Mouse (Mus musculus) forebrain, embryonic 15.5 days (tissue): ENCODE results near the gene Dhx40. TPM values are rescaled to one million over a fixed set of nuclear protein-coding genes. Genes with fewer than 3 reads are reported as not detected.
"Not testable (repeated sequence)": the region's sequence is repeated elsewhere in the genome, so short reads cannot be mapped to it uniquely, and the experiment has no call there.

Experiments
- ATAC-seq: fragments of 200-750 bp; cut with Nextera tagmentation; replicated peaks from 2 replicates; pipeline ENCODE4 v1.8.0; 2017; ENCODE audit warnings: mild to moderate bottlenecking, moderate TSS enrichment, moderate library complexity
- H3K27ac ChIP-seq: fragments of 300-500 bp; sonication (generic); replicated peaks from 2 replicates; pipeline ENCODE4 v1.5.1; 2015; ENCODE audit warnings: mild to moderate bottlenecking, inconsistent platforms
- H3K27me3 ChIP-seq: fragments of 300-500 bp; sonication (generic); 2 replicates; pipeline ENCODE4 v1.6.1; 2015; ENCODE audit warnings: inconsistent platforms
- H3K36me3 ChIP-seq: fragments of 300-500 bp; sonication (generic); 2 replicates; pipeline ENCODE4 v1.6.1; 2015; ENCODE audit warnings: mild to moderate bottlenecking, inconsistent platforms
- H3K4me1 ChIP-seq: fragments of 300-500 bp; sonication (generic); 2 replicates; pipeline ENCODE4 v1.6.1; 2015; ENCODE audit warnings: inconsistent platforms
- H3K4me2 ChIP-seq: fragments of 300-500 bp; sonication (generic); replicated peaks from 2 replicates; pipeline ENCODE4 v1.6.1; 2015; ENCODE audit warnings: mild to moderate bottlenecking, inconsistent platforms
- H3K4me3 ChIP-seq: fragments of 300-500 bp; sonication (generic); 2 replicates; pipeline ENCODE4 v1.5.1; 2015; ENCODE audit warnings: mild to moderate bottlenecking, inconsistent platforms
- H3K9ac ChIP-seq: fragments of 300-500 bp; sonication (generic); replicated peaks from 2 replicates; pipeline ENCODE4 v1.6.1; 2015; ENCODE audit warnings: mild to moderate bottlenecking, inconsistent platforms
- H3K9me3 ChIP-seq: fragments of 300-500 bp; sonication (generic); 2 replicates; pipeline ENCODE4 v1.6.1; 2016; ENCODE audit warnings: inconsistent platforms
- WGBS: fragments of 180-500 bp; shearing (Covaris S2); methylation state at CpG from one replicate; pipeline ENCODE4 v1.1.7; 2015; ENCODE audit warnings: mixed read lengths; 5-methylcytosine and 5-hydroxymethylcytosine counted together
- polyA plus RNA-seq: library from polyadenylated mRNA; unstranded; fragments of >200 nt; fragmentation: Nextera tagmentation; extraction: Ambion mirVana; gene quantifications from 2 replicates; pipeline ENCODE4 v1.2.1, GENCODE M21; 2015

Gene Dhx40
- polyA plus RNA-seq, 1 experiment from 2014 or later: 31.2 TPM

DNA sequence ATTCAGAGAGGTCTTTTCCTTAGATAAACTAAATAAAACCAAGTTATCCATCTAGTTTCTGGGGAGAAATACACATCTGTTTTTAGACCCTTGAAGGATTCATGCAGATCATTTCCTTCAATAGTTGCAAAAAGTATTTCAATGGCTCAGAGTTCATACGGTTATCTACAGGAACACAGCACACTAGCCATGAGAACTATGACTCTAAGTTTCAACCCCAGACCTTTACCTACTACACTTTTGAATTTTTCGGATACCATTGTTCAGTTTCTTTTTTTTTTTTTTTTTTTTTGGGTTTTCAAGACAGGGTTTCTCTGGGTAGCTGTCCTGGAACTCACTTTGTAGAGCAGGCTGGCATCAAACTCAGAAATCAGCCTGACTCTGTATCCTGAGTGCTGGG, 68.1 kb downstream of the Dhx40 start:
- no peak for ATAC-seq
- no peak overlapping the region for H3K4me2 ChIP-seq
- no peak overlapping the region for H3K9ac ChIP-seq
- H3K4me1 ChIP-seq: no peaks in the 10 kb centered on the region
- H3K36me3 ChIP-seq: 0 out of 2 replicates have a peak, but pooled peaks cover 2% of the 10 kb centered on the region
- WGBS: 89% methylated on average over 2 of the region's 2 CpGs
- no peak overlapping the region for H3K27ac ChIP-seq
- H3K27me3 ChIP-seq: no peaks in the 10 kb centered on the region
- H3K4me3 ChIP-seq: no peak overlapping the region
- no peaks in the 10 kb centered on the region for H3K9me3 ChIP-seq

DNA sequence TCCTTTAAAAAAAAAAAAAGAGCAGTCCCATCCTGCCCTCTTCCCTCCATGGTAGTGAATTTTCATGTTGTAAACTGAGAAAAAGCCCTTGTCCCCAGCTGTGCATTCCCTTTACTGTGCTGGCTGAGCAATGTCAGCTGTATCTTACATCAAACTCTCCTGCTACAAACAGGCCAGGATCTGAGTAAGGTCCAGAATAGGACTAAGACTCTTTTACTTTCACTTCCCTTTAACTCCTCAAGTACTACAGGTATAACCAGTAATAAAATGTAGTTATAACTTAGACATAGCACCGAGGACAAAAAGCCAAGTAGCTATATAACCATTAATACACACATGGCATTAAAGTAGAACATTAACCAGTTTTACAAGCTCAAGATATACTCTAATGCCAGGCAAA, 68.6 kb downstream of the Dhx40 start:
- Histone ChIP-seq H3K27me3 (no peaks in the 10 kb centered on the region), H3K36me3 (0 out of 2 replicates have a peak, but pooled peaks cover 6% of the 10 kb centered on the region), H3K27ac (no peak overlapping the region), H3K9me3 (no peaks in the 10 kb centered on the region), H3K4me2 (no peak overlapping the region), H3K9ac (no peak overlapping the region), H3K4me1 (no peaks in the 10 kb centered on the region), H3K4me3 (no peak overlapping the region)
- ATAC-seq: no peak
- 96% methylated on average over 1 of the region's 1 CpGs for WGBS

DNA sequence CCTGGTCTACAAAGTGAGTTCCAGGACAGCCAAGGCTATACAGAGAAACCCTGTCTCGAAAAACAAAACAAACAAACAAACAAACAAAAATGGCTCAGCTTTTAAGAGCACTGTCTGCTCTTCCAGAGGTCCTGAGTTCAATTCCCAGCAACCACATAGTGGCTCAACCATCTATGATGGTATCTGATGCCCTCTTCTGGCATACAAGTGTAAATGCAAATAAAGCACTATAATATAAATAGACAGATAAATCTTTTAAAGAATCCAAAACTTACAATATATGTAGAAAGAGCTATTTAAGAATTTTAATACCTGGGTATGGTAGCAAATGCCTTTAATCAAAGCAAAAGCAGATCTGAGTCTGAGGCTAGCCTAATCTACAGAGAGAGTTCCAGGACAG, 69.2 kb downstream of the Dhx40 start:
- H3K4me3 ChIP-seq, H3K27ac ChIP-seq, H3K9ac ChIP-seq, ATAC-seq, H3K4me2 ChIP-seq, H3K4me1 ChIP-seq, H3K9me3 ChIP-seq, H3K27me3 ChIP-seq, H3K36me3 ChIP-seq: not testable (repeated sequence)
- WGBS: 100% methylated on average over 1 of the region's 1 CpGs

DNA sequence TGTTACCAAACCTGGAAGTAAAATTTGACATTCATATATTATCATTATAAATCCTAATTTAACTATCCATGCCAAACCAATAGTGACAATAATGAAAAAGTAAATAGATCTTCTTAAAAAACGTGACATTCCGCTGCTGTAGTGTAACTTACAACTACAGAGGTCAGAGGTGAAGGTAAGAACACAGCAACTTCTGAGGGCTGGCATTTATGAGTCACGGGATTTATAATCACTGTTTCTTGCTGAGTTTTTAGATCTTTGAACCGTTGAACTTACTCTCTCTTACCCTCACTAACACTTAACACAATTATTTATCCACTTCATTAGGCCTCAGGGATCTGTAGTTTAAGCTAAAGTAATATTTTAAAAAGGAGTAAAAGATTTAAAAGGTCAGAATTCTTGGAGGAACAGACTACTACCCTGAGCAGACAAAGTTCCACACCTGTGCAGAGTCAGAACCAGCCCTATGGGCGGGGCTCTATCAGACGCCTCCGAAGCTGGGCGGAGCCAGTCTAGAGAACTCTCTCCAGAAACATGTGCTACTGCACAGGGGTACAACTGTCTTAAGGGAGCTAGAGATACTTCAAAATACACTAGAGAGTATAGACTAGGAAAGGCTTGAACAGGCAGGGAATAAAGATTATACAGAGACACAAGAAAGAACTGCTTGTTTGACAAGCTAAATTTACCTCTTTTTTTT, 70.1 kb downstream of the Dhx40 start:
- H3K4me2 ChIP-seq: no peak overlapping the region
- H3K9ac ChIP-seq: no peak overlapping the region
- 89% methylated on average over 8 of the region's 8 CpGs for WGBS
- no peak overlapping the region for H3K27ac ChIP-seq
- no peaks in the 10 kb centered on the region for H3K9me3 ChIP-seq
- H3K36me3 ChIP-seq: peaks cover 14% of the 10 kb centered on the region; the same call in 1 of the 2 replicates
- no peak for ATAC-seq
- H3K4me3 ChIP-seq: no peak overlapping the region
- H3K4me1 ChIP-seq: no peaks in the 10 kb centered on the region
- H3K27me3 ChIP-seq: no peaks in the 10 kb centered on the region

DNA sequence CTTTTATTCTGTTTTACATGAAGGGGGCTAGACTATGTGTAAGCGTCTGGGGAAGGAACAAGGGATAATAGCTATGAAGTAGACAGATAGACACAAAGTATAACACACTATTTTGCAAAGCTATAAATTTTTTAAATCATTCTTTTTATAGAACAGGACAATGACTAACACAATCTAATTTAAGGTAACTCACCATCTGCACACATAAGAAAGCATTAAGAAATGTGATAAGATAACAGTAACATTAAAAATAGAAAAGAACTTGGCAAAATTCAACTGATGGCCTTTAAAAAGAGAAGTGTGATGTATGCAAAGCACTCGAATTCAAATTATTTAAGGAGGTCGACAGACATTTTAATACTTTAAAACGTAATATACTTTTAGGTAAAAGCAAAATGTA, 72.6 kb downstream of the Dhx40 start:
- 95% methylated on average over 4 of the region's 4 CpGs for WGBS
- Histone ChIP-seq H3K4me2 (no peak overlapping the region), H3K9me3 (no peaks in the 10 kb centered on the region), H3K9ac (no peak overlapping the region), H3K27ac (no peak overlapping the region), H3K27me3 (no peaks in the 10 kb centered on the region), H3K4me3 (no peak overlapping the region), H3K4me1 (no peaks in the 10 kb centered on the region), H3K36me3 (peaks cover 30% of the 10 kb centered on the region)
- ATAC-seq: no peak

DNA sequence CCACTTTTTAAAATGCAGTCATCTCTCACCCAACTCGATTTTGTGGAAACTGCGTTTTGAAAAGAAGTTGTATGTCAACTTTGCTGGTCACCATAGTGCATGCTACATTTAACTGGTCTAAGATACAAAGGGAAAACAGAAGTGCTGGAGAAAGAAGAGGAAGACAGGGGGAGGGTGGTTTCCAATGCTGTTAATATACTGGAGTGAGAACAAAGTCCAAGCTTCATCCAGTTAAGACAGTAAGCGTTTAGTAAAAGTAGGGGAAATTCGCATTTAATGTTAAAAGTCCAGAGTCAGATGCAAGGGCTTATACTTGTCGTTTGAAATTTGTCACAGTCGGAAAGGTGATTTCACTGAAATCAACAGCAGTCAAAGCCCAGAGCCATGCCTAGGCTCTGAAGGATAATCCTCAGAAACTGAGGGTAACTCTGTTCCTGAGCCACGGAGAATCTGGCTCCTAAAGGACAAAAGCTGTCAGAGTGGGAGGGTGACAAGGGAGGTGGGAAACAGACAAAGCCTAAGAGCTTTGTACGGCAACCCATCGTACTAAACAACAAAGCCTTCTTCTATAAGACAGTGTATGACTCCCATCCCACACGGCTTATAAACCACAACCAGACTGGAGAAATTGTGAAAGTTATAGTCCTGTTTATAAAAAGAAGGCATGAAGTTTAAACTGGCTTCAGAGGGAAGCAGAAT, 73.2 kb downstream of the Dhx40 start:
- Histone ChIP-seq H3K36me3 (peaks cover 34% of the 10 kb centered on the region), H3K4me1 (no peaks in the 10 kb centered on the region), H3K27ac (no peak overlapping the region), H3K4me2 (no peak overlapping the region), H3K4me3 (no peak overlapping the region), H3K9ac (no peak overlapping the region), H3K27me3 (no peaks in the 10 kb centered on the region), H3K9me3 (no peaks in the 10 kb centered on the region)
- 75% methylated on average over 10 of the region's 10 CpGs for WGBS
- no peak for ATAC-seq

DNA sequence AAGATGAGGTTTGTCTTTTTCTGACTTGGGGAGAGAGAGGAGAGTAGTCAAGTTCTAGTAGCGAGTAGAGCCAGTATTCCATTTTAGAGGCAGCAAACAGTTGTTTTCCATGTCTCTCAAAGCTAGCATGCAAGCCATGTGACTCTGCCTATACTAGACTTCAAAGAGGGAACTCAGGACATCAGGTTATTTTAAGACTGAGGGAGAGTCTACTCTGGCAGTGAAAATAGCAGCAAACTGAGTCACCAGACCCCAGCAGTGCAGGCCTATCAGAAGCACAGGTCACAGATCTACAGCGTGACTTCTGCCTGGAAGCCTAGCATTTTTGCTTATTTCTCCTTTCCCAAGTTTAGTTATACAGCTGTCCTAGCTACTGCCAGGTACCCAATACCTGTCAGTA, 76.1 kb downstream of the Dhx40 start:
- Histone ChIP-seq H3K9ac (no peak overlapping the region), H3K27ac (no peak overlapping the region), H3K36me3 (peaks cover 48% of the 10 kb centered on the region), H3K4me3 (no peak overlapping the region), H3K27me3 (no peaks in the 10 kb centered on the region), H3K4me2 (no peak overlapping the region), H3K9me3 (no peaks in the 10 kb centered on the region), H3K4me1 (no peaks in the 10 kb centered on the region)
- no peak for ATAC-seq
- 82% methylated on average over 2 of the region's 2 CpGs for WGBS

DNA sequence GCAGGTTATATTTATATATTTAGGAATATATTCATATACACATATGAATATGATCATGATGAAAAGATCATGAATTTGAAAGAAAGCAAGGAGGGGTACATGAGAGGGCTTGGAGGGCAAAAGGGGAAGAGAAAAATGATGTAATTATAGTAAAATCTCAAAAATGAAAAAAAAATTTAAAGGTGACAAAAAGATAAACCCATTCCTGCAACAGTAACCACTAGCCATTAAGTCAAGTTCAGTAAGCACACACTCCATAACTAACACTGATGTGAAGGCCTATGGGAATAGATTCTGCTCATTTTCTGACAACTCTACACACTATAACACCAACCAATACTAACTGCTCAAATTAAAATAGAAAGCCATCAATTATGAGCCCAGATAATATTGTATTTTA, 81.9 kb downstream of the Dhx40 start:
- peaks cover 53% of the 10 kb centered on the region for H3K36me3 ChIP-seq
- no peak for ATAC-seq

DNA sequence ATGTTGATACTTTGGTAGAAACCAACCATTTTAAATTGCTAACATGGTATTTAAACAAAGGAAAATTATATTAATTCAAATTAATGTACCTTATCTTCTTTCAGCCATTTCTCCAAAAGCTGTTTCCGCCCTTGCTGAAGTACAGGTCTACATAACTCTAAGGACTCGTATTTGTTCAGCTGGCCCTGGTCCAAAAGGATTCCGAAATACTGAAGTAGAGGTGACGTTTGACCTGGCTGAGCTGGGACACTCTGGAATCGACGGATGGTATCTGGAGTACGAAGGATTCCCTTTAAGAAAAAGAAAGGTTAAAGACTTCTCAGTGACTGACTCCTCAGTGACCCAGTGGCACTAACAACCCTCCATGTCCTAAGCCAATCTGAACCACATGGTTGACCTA, 82.6 kb downstream of the Dhx40 start:
- no peaks in the 10 kb centered on the region for H3K9me3 ChIP-seq
- H3K4me3 ChIP-seq: no peak overlapping the region
- H3K27ac ChIP-seq: no peak overlapping the region
- no peak for ATAC-seq
- no peaks in the 10 kb centered on the region for H3K4me1 ChIP-seq
- no peaks in the 10 kb centered on the region for H3K27me3 ChIP-seq
- 92% methylated on average over 7 of the region's 7 CpGs for WGBS
- no peak overlapping the region for H3K4me2 ChIP-seq
- peaks cover 56% of the 10 kb centered on the region for H3K36me3 ChIP-seq
- no peak overlapping the region for H3K9ac ChIP-seq

More for the DNA sequence above, 81.9 kb downstream of the Dhx40 start:
- no peak overlapping the region for H3K27ac ChIP-seq
- H3K9me3 ChIP-seq: no peaks in the 10 kb centered on the region
- no peak overlapping the region for H3K9ac ChIP-seq
- no peaks in the 10 kb centered on the region for H3K27me3 ChIP-seq
- no peak overlapping the region for H3K4me3 ChIP-seq
- no peaks in the 10 kb centered on the region for H3K4me1 ChIP-seq
- H3K4me2 ChIP-seq: no peak overlapping the region

DNA sequence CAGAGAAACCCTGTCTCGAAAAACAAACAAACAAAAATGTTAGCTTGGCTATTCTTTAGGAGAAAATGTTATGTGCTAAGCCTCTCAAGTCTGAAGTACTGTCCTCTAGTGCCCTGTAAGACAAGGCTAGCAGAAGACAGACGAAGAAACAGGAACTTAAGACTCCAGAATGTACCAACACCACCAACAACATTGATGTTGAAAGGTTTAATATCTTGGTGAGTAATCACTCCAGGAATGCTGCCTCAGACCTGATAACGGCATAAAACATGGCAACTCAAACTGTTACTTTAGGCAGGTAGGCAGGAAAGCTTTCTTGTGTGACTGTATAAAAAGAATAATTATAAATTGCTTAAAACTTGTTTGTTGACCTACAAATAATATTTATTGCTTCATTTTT, 83.5 kb downstream of the Dhx40 start:
- Histone ChIP-seq H3K27ac (no peak overlapping the region), H3K9me3 (no peaks in the 10 kb centered on the region), H3K4me3 (no peak overlapping the region), H3K4me1 (no peaks in the 10 kb centered on the region), H3K27me3 (no peaks in the 10 kb centered on the region), H3K4me2 (no peak overlapping the region), H3K9ac (no peak overlapping the region), H3K36me3 (peaks cover 61% of the 10 kb centered on the region)
- ATAC-seq: no peak
- 93% methylated on average over 3 of the region's 3 CpGs for WGBS

DNA sequence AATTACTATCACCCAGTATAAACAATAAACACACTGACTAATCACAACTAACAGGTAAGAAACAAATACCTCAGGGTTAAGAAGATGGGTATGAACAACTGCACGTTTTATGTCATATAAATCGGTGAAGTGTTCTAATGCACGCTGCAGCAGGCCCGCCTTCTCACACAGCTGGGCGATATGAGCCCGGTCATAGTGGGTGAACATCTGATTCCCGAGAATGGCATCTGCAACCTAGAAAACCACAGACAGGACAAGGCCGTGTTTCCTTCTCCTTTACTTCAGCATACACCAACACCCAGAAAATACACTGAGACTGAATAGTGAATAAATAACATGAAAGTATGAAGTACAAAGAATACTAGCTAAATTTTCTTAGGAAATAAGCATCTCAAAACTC, 88.2 kb downstream of the Dhx40 start:
- Histone ChIP-seq H3K9me3 (no peaks in the 10 kb centered on the region), H3K27me3 (no peaks in the 10 kb centered on the region), H3K4me1 (no peaks in the 10 kb centered on the region), H3K9ac (no peak overlapping the region), H3K36me3 (peaks cover 69% of the 10 kb centered on the region), H3K4me2 (no peak overlapping the region), H3K4me3 (no peak overlapping the region), H3K27ac (no peak overlapping the region)
- ATAC-seq: no peak
- WGBS: 96% methylated on average over 8 of the region's 8 CpGs
